Mouse (Mus musculus) spleen, adult 2 months (tissue): ENCODE measurements around the gene Rpl13a.

ENCODE experiments used
- CTCF ChIP-seq: fragments of 200-500 bp; IDR thresholded peaks from 2 replicates; pipeline ENCODE4 v1.5.1; 2011; ENCODE audit warnings: mild to moderate bottlenecking, inconsistent platforms; ENCODE audit not compliant: insufficient read depth, insufficient read length, insufficient replicate concordance; ENCODE audit errors: extremely low read depth
- POLR2A ChIP-seq: fragments of 200-500 bp; IDR thresholded peaks from 2 replicates; pipeline ENCODE4 v1.6.1; 2011; ENCODE audit warnings: low read depth, low read length, inconsistent platforms

- no peak for TF ChIP-seq POLR2A
- TF ChIP-seq CTCF = no peak
These were observed 45.2 kb downstream of the Rpl13a start for GRCm38 (mm10) chr7:45083300-45083890.
